Mouse (Mus musculus): ENCODE measurements around the gene Elmo2. TPM values are rescaled to one million over a fixed set of nuclear protein-coding genes. Genes with fewer than 3 reads are reported as not detected.

Elmo2 gene
- total and polyA plus RNA-seq, 3 experiments = 9.0 to 11.7 (median 10.1) TPM

DNA sequence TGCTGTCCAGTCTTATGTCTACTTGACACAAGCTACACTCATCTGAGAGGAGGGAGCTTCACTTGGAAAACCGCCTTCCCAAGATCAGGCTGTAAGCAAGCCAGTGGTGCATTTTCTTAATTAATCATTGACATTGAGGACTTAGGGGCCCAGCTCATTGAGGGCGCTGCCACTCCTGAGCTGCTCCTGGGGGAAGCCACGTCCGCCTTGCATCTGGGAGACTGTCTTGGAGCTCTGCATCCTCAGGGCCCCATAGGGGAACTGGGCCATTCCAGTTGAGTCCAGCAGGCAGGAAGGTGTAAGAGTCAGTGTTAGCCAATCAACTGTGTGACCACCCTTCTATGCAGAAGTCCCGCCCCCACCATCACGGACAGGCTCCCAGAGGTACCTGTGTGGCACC lies 18.5 kb downstream of the Elmo2 start:
- Histone ChIP-seq H3K79me2 (replicated peaks; ENCODE audit: control insufficient read depth, extremely low read depth, insufficient read depth, poor library complexity, severe bottlenecking) (no peaks in the 10 kb centered on the region), H3K9me3 (replicated peaks; ENCODE audit: low read length) (peaks cover 3% of the 10 kb centered on the region), H3K4me2 (ENCODE audit: insufficient read depth, low read depth, poor library complexity, severe bottlenecking) (no peak overlapping the region), H3K27ac (ENCODE audit: insufficient read depth, low read depth) (no peak overlapping the region), H3K36me3 (replicated peaks in 1 of 2; ENCODE audit: control insufficient read depth in 1 of 2, insufficient read depth in 1 of 2, low read length in 1 of 2) (peaks cover 38 to 88% of the 10 kb centered on the region in 2 experiments), H3K4me1 (ENCODE audit: control insufficient read depth in 1 of 2, insufficient read depth in 2 of 2) (peaks cover 0 to 20% of the 10 kb centered on the region in 2 experiments; a peak in 2 of 4 replicates), H3K27me3 (replicated peaks) (no peaks in the 10 kb centered on the region), H3K4me3 (replicated peaks in 1 of 3; ENCODE audit: low read depth in 2 of 3, low read length in 2 of 3, poor library complexity in 1 of 3) (no peak overlapping the region), H3K9ac (ENCODE audit: insufficient read depth, low read depth) (no peak overlapping the region)
- dilution Hi-C loops (cut with MboI; ENCODE audit: extremely low pct_ligation_motif_present, extremely low pct_unique_long_range_greater_than_20kb, low sequenced_read_pairs) = no loop called here
- in situ Hi-C loops (cut with MboI; ENCODE audit: low pct_ligation_motif_present, low pct_unique_long_range_greater_than_20kb, low sequenced_read_pairs) = no loop called here
- TF ChIP-seq ZMIZ1 (IDR thresholded peaks at IDR 0.05; ENCODE audit: low read depth, low read length) (no peak), UBTF (IDR thresholded peaks at IDR 0.05; ENCODE audit: low read depth, low read length) (no peak), TBP (conservative IDR thresholded peaks at IDR 0.05; ENCODE audit: low read depth, low read length) (no peak), ELF1 (IDR thresholded peaks at IDR 0.05; ENCODE audit: low read depth, low read length) (no peak), NRF1 (IDR thresholded peaks at IDR 0.05; ENCODE audit: low read depth, low read length) (no peak), MYC (IDR thresholded peaks at IDR 0.05; ENCODE audit: low read depth, low read length) (no peak), CHD1 (IDR thresholded peaks at IDR 0.05; ENCODE audit: low read depth, low read length) (no peak), USF1 (IDR thresholded peaks at IDR 0.05; ENCODE audit: low read depth, low read length) (no peak), GABPA (IDR thresholded peaks at IDR 0.05; ENCODE audit: insufficient replicate concordance, low read depth, low read length) (no peak), CTCF (conservative IDR thresholded peaks at IDR 0.05 in 1 of 2, IDR thresholded peaks at IDR 0.05 in 1 of 2; ENCODE audit: low read depth in 2 of 2, low read length in 2 of 2) (no peak)
- no peak for DNase-seq (ENCODE audit: extremely low read depth)

DNA sequence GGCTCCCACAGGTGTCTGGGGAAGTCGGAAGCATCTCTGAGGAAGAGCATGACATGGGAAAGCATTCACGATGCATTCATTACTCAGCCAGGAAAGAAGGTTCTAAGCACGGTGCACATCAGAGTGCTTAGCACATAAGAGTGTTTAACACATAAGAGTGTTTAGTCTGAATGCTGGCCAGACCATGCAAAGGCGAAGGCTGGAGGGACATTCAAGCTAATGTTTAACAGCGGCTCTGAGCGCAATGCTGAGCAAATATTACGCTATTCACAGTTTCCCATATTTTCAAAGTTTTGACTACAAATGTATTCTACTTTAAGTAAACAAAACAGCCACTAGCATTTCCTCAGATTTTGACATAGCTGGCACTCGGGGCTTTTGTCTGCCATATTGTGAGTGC lies 20.8 kb downstream of the Elmo2 start:
- no peak for DNase-seq (ENCODE audit: extremely low read depth)
- Histone ChIP-seq H3K4me1 (ENCODE audit: control insufficient read depth in 1 of 2, insufficient read depth in 2 of 2) (peaks cover 0 to 20% of the 10 kb centered on the region in 2 experiments; a peak in 2 of 4 replicates), H3K9ac (ENCODE audit: insufficient read depth, low read depth) (no peak overlapping the region), H3K27ac (ENCODE audit: insufficient read depth, low read depth) (no peak overlapping the region), H3K79me2 (replicated peaks; ENCODE audit: control insufficient read depth, extremely low read depth, insufficient read depth, poor library complexity, severe bottlenecking) (no peaks in the 10 kb centered on the region), H3K36me3 (replicated peaks in 1 of 2; ENCODE audit: control insufficient read depth in 1 of 2, insufficient read depth in 1 of 2, low read length in 1 of 2) (peaks cover 35 to 84% of the 10 kb centered on the region in 2 experiments), H3K4me2 (ENCODE audit: insufficient read depth, low read depth, poor library complexity, severe bottlenecking) (no peak overlapping the region), H3K27me3 (replicated peaks) (no peaks in the 10 kb centered on the region), H3K9me3 (replicated peaks; ENCODE audit: low read length) (peaks cover 3% of the 10 kb centered on the region), H3K4me3 (replicated peaks in 1 of 3; ENCODE audit: low read depth in 2 of 3, low read length in 2 of 3, poor library complexity in 1 of 3) (no peak overlapping the region)
- in situ Hi-C loops (cut with MboI; ENCODE audit: low pct_ligation_motif_present, low pct_unique_long_range_greater_than_20kb, low sequenced_read_pairs) = no loop called here
- TF ChIP-seq CHD1 (IDR thresholded peaks at IDR 0.05; ENCODE audit: low read depth, low read length) (no peak), ZKSCAN1 (IDR thresholded peaks at IDR 0.05; ENCODE audit: borderline replicate concordance, low read depth, low read length) (no peak), ZMIZ1 (IDR thresholded peaks at IDR 0.05; ENCODE audit: low read depth, low read length) (no peak), TCF12 (IDR thresholded peaks at IDR 0.05; ENCODE audit: low read depth, low read length) (no peak), SIN3A (IDR thresholded peaks at IDR 0.05; ENCODE audit: low read length) (no peak), PAX5 (IDR thresholded peaks at IDR 0.05; ENCODE audit: low read length) (no peak), SMC3 (IDR thresholded peaks at IDR 0.05; ENCODE audit: low read depth, low read length) (no peak), USF2 (conservative IDR thresholded peaks at IDR 0.05; ENCODE audit: low read depth, low read length) (no peak), ZC3H11A (IDR thresholded peaks at IDR 0.05; ENCODE audit: low read depth, low read length) (no peak), RAD21 (IDR thresholded peaks at IDR 0.05; ENCODE audit: low read depth, low read length) (no peak), ELF1 (IDR thresholded peaks at IDR 0.05; ENCODE audit: low read depth, low read length) (no peak)
- dilution Hi-C loops (cut with MboI; ENCODE audit: extremely low pct_ligation_motif_present, extremely low pct_unique_long_range_greater_than_20kb, low sequenced_read_pairs) = no loop called here
